Comparison of ENCODE assay signal across 9 mouse cellular contexts in the genomic region with DNA sequence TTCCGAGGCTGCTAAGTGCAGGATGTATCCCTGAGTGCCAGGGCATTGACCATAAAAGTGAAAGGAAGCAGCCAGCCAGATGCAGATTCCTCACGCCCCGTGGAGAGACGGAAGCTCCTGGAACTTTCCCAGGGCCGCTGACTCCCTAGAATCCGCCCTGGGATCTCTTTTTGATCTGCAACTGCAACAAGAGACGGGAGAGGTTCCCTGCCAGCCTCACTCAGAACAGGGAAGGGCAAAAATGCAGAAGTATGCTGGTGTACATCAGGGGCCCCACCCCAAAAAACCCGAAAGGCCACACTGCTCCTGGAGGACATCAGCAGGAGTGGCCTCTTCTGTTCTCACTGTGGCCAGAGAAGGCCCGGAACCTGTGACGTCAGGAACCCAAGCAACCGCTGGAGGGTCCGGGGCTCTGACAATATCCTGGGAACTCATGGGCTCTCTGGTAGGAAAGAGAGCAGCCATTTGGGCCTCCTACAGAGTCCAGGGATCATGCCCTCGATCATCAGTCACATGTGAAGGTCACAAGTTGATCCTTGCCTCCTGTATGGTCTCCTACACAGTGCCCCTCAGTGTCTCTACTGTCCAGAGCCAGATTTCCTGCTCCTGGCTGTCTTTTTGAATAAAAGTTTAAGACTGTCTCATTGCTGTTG. TPM values are rescaled to one million over a fixed set of nuclear protein-coding genes. Genes with fewer than 3 reads are reported as not detected.
DNase-seq lines count a peak whose midpoint lies in the region; ATAC-seq and TF ChIP-seq lines count a peak whose summit lies in the region.
"Had no signal": no experiment of that assay in that cellular context is flagged by ENCODE, and none has a peak within 500 bp of the region (broad histone marks: within the 10 kb centered on the region; RNA-seq: fewer than 3 reads in every experiment).

No protein-coding gene starts in this region.

- peak overlapping the region; percentile 3; the same call in 1 of the 2 replicates for H3K27ac ChIP-seq in limb, embryonic 12.5 days
- peak overlapping the region; percentile 56 for H3K27ac ChIP-seq in small intestine, adult 2 months (ENCODE audit: insufficient read depth, low read depth, low read length)

- H3K4me3 ChIP-seq in limb, embryonic 12.5 days (replicated peaks): no peak overlapping the region
- H3K4me3 ChIP-seq in small intestine, adult 2 months (ENCODE audit: low read depth, low read length): peak overlapping the region; percentile 31

- TF ChIP-seq CTCF in small intestine, adult 2 months (IDR thresholded peaks at IDR 0.05; ENCODE audit: extremely low read depth, insufficient read length, insufficient replicate concordance, low read depth, low read length): no peak

- no peaks in the 10 kb centered on the region for H3K9me3 ChIP-seq in limb, embryonic 12.5 days

- H3K9ac ChIP-seq in limb, embryonic 12.5 days (replicated peaks): no peak overlapping the region

- peaks cover 26% of the 10 kb centered on the region for H3K27me3 ChIP-seq in limb, embryonic 12.5 days
- no peaks in the 10 kb centered on the region for H3K27me3 ChIP-seq in small intestine, adult 2 months (ENCODE audit: control insufficient read depth, insufficient read depth, low read length)

- intact Hi-C loops in heart, postnatal 10 days (cut with DNase I): loop anchor here (2.0 to 5.0 kb wide), 2 partner anchors 15 to 74 kb away; no protein-coding TSS in a partner anchor

- H3K36me3 ChIP-seq in limb, embryonic 12.5 days: no peaks in the 10 kb centered on the region
- no peaks in the 10 kb centered on the region for H3K36me3 ChIP-seq in small intestine, adult 2 months (ENCODE audit: control insufficient read depth, insufficient read depth, low read length)

- no peak for ATAC-seq in limb, embryonic 12.5 days (ENCODE audit: insufficient number of reproducible peaks, insufficient read depth, low FRiP score, low TSS enrichment, low read depth)

- peak; percentile 78 for DNase-seq in cerebellum, adult 9-10 months
- DNase-seq in cerebellum, adult 11 months: no peak
- DNase-seq in adrenal gland, postnatal 25 days: peak; percentile 26
- peak; percentile 66 to 73 for DNase-seq in heart, postnatal 10 days
- DNase-seq in spleen, postnatal 10 days (ENCODE audit: low spot score in 2 of 2): no peak
- DNase-seq in layer of hippocampus, adult 9-11 months: no peak

- H3K4me2 ChIP-seq in limb, embryonic 12.5 days: peak overlapping the region; percentile 24

- no peak for TF ChIP-seq POLR2A in small intestine, adult 2 months (IDR thresholded peaks at IDR 0.05; ENCODE audit: low read depth, low read length)

- peaks cover 59% of the 10 kb centered on the region for H3K4me1 ChIP-seq in limb, embryonic 12.5 days (replicated peaks)
- H3K4me1 ChIP-seq in small intestine, adult 2 months (ENCODE audit: control insufficient read depth, insufficient read depth, insufficient read length, low read length): peaks cover 32% of the 10 kb centered on the region

- 54% methylated on average over 13 of the region's 13 CpGs for WGBS in limb, embryonic 12.5 days
- WGBS in small intestine, adult 2 months: 10% methylated on average over 13 of the region's 13 CpGs

RNA-seq across cellular contexts. Expression of a gene that starts 2.3 kb away (rescaled TPM):
- 1.8 and 5.2 TPM in 2 replicates for total RNA-seq in adrenal gland, postnatal 25 days (2021)
- total RNA-seq in heart, postnatal 10 days (2021): 10 to 100 TPM; 23.2 to 26.9 TPM
- polyA plus RNA-seq in limb, embryonic 12.5 days (2016; fragmentation: Nextera tagmentation; extraction: Ambion mirVana): 16.9 and 17.1 TPM in 2 replicates
- 21.0 and 30.5 TPM in 2 replicates for polyA plus RNA-seq in small intestine, adult 2 months (2012; rRNA removed)
- polyA plus RNA-seq: C2C12 had no signal

Comparison
In these comparisons a context has a peak if more than half of its experiments do, and no peak if none do; other contexts are left out.
1. DNase-seq: peak in cerebellum, adult 9-10 months (single experiment), adrenal gland, postnatal 25 days (single experiment) and heart, postnatal 10 days (2 of 2); none in cerebellum, adult 11 months (single experiment), spleen, postnatal 10 days (0 of 2) and layer of hippocampus, adult 9-11 months (single experiment).